Mouse (Mus musculus): Measurements from ENCODE around the gene Creb1.

GRCm38 (mm10) chr1:64603381-64603780 is 70.9 kb downstream of the Creb1 start:
- TF ChIP-seq FLI1 (IDR thresholded peaks at IDR 0.05; ENCODE audit: low read length) (no peak), GATA1 (IDR thresholded peaks at IDR 0.05; ENCODE audit: borderline replicate concordance, low read length) (no peak)
